Mouse (Mus musculus) T-helper 17 cell (primary cell): Measurements from ENCODE around the gene Slc17a7.
"Not testable (repeated sequence)": the region's sequence is repeated elsewhere in the genome, so short reads cannot be mapped to it uniquely, and the experiment has no call there.

ENCODE experiments used
- in situ Hi-C, 2 experiments: fragments of 300-600 bp; cut with MboI, MseI; formaldehyde crosslinking; loops; 1 replicate in 1 of 2; 2 replicates in 1 of 2; pipeline ENCODE4 v1.15.1; 2025; ENCODE audit warnings: high pct_unique_total_duplicates in 2 of 2

Slc17a7 gene

DNA sequence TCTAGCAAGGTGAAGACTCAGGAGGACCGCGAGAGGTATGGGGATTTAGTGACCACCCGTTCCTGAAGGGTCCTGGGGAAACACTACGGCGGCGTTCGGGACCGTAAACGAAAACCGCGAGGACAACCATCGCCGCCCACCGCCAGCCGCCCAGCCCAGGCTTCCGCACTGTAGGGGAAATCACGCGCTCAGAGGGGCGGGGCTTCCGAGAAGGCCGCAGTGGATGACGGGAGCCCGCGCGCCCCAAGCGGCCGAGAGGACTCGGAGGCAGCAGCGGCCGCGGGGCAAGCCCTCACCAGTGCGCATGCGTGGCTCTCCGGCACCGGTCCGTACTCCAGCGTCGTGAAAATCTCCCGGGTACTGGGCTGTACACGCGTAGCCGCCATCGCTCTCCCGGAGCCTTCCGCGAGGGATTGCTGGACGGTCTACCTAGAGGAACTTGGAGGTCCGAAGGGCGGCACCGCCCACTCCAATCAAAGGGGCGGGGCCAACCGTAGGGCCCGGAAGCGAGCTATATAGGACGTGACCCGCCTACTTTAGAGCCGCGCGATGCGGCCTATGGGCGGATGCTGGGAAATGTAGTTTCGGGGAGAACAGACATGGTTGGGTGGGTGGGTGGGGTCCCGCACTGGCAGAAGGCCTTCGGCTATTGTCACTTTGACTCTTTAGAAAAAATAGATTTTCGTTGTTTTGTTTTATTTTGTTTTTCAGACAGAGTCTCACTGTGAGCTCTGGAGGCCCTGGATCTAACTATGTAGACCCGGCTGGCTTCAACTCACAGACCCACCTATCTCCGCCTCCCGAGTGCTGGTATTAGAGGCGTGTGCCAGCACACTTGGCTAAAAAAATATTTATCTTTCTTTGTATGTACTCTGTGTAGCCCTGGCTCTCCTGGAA lies 9.4 kb upstream of the Slc17a7 start, which contains the start of the genes Pih1d1 and Aldh16a1:
Gene Pih1d1, plus strand, starts transcription at position 208 of the 897 bp plus-strand sequence.
Gene Aldh16a1, minus strand, starts transcription at position 489 of the 897 bp plus-strand sequence.
- in situ Hi-C loops: no loop called here

DNA sequence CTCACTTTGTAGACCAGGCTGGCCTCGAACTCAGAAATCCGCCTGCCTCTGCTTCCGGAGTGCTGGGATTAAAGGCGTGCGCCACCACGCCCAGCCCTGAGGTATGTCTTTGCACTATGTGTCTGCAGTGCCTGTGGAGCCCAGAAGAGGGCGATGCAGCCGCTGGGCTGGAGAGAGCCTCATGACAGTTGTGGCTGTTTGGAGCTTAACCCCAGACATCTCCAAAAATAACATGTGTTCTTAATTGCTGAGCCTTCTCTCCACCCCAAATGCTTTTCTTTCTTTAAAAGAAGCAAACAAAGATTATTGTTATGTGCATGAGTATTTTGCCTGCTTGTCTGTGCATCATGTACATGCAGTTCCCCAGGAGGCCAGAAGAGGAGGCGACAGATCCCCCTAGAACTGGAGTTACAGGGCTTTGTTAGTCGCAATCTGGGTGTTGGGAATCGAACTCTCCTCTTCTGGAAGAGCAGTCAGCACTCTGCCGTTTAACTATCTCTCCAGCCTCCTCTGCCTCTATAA lies 8.7 kb upstream of the Slc17a7 start:
- in situ Hi-C loops: no loop called here

DNA sequence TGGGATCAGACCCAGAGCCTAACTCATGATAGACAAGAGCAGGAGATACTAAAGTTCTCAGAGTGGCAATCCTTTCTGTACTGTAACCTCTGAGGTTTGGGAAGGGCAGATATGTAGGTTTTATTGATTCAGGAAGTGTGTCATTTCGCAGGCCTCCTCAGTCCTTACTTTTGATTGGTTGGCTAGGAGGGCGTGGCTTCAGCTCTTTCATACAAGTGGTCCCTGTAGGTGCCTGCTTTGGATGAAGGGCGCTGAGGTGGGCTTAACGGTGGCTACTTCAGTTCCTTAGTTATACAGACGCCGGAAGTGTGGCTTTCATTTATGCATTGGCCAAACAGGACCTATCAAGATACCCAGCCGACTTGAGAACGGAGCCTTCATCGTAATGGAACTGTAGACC lies 8.2 kb upstream of the Slc17a7 start:
- in situ Hi-C loops: no loop called here

DNA sequence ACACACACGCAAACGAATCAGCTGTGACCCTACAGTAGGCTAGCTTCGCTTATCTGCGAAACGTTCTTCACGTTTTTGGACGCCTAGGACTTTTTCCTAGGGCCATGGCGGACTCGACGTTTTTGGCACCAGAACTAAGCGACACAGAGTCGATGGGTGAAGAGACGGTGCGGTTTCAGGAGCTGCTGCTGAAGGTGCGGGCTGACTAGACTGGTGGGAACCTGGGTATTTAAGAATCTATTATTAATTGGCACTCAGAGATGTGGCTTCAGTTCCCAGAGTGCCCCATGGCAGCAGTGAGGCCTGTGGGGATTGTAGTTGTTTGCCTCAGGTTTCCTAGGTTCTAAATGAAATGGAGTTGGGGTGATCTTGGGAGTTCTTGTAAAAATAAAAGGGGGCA lies 7.5 kb upstream of the Slc17a7 start:
- in situ Hi-C loops: no loop called here

DNA sequence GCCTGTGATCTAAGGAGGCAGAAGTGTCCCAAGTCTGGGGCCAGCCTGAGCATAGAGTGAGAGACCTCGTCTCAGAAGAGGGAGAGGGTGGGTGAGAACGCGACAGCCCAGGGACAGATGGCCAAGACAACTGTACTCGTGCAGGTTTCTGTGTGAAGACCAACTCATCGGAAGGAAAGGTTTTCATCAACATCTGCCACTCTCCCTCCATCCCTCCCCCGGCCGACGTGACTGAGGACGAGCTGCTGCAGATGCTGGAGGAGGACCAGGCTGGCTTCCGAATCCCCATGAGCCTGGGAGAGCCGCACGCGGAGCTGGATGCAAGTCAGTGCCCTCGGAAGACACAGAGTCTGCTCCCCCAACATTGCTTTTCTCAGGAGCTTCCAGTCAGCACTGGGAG lies 6.3 kb upstream of the Slc17a7 start:
- in situ Hi-C loops: no loop called here

DNA sequence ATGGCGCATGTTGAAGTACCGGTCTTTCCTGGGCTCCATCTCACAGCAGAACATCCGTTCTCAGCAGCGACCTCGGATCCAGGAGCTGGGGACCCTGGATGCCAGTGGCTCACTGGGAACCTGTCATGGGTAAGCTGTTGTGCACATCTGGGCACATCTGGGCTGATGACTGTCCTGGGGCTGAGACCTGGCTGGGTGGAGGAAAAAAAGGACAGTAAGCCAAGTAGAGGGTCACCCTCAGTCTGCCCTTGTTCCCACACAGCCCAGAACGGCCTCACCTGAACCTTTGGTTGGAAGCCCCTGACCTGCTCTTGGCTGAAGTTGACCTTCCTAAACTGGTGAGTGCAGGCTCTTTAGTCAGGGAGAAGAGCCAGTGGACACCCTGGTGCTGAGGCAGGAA lies 4.8 kb upstream of the Slc17a7 start:
- in situ Hi-C loops: no loop called here

DNA sequence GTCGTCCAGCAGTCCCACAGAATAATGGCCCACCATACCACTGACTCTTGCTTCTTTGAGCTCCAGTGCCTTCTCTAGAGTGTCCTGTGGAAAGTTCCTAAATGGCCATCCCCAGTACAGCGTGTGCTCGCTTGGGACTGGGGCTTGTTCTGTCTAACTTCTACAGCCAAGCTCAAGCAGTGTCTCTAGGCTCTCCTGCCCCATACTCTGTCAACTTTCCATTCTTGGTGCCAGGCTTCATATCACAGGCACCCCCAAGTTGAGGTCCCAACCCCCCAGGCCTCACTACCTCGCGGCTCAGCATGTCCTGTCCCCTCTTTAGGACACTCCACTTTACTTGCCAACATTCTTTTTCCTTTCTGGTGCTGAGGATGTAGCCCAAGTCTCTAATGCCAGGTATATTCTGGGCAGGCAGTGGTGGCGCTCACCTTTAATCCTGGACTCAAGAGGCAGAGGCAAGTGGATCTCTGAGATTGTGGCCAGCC lies 3.4 kb upstream of the Slc17a7 start:
- in situ Hi-C loops: no loop called here

DNA sequence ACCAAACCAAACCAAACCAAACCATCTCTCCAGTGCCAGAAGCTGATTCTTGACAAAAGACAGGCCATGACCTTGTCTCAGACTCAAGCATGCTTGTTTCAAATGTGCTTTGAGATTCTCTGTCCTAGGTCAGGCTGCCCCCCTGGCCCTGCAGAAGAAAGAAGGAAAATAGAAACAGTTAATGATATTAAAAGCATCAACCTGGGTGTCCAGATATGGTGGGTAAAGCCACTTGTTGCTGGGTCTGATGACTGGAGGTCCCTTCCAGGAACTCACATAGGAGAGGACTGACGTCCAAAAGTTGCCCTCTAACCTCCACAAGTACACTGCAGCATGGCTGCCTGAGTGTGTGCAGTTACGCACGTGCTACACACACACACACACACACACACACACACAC lies 2.9 kb upstream of the Slc17a7 start:
- in situ Hi-C loops: no loop called here

DNA sequence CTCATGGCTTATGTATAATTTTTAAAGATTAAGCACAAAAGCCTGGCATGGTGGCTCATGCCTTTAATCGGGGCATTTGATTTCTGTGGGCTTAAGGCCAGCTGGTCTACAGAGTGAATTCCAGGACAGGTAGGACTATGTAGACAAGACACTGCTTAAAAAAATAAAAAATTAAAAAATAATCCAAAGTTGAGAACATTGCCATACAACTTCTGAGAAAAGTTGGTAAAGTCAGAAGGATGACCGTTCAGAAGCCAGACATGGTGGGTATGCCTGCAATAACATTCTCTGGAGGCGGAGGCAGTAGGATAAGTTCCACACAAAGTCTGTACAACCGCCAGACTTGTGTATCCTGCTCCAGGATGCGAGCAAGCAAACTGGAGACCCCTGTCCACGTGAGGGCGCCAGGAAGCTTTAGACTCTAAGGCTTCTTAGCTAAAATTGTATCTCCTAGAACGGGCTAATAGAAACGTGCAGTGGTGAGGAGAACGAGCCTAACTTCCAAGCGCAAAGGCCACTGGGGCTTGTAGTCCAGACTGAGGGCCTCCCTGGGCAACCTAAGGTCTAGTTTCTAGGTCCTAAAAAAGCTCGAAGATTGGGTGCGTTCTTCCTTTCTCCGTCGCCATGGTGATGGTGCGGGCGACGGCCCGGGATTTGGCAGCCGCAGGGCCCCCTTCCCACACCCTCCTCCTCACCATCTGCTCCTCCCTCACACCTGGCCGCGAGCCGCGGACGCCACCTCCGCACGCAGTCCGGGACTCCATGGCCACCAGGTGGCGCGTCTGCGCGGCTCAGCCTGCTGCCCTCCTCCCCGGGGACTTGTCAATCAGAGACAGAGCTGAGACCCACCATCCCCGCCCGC lies 1.9 kb upstream of the Slc17a7 start:
- in situ Hi-C loops: no loop called here

DNA sequence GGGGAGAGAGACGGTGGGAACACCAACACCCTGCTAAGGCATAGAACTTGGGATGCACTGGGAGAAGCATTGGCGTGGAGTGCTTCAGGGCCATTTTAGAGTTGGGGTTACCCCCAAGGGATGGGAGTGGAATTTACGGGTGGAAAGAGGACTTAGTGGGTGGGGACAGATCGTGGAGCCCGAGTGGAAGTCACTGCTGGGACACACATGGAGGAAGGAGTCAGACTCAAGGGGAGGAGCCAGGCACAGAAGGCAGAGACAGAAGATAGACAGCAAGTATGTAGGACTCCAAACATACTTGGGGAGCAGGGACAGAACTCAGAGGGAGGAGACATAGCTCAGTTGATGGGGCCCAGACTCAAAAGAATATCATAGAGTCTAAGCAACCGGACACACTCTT lies 1.2 kb upstream of the Slc17a7 start:
- in situ Hi-C loops: no loop called here

DNA sequence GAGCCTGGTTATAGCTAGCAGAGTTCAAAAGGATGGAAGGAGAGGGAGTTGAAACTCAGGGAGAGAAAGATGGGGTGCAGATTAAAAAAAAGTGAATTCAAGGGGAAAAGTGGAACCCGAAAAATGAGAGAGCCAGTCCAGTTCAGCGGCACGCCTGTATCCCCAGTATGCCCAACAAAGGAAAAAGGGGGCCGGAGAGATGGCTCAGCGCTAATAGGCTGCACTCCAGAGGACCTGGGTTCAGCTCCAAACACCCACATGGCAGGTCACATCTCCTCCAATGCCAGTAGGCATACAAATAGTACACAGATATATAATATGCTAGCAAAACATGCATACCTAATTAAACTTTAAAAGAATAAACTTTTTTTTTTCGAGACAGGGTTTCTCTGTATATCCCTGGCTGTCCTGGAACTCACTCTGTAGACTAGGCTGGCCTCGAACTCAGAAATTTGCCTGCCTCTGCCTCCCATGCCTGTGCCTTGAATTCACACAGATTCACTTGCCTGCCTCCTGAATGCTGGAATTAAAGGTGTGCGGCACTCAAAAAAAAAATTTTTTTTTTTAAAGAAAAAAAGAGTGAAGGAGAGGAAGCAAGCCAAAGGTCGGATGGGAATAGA lies 643 bp upstream of the Slc17a7 start:
- in situ Hi-C loops: no loop called here

DNA sequence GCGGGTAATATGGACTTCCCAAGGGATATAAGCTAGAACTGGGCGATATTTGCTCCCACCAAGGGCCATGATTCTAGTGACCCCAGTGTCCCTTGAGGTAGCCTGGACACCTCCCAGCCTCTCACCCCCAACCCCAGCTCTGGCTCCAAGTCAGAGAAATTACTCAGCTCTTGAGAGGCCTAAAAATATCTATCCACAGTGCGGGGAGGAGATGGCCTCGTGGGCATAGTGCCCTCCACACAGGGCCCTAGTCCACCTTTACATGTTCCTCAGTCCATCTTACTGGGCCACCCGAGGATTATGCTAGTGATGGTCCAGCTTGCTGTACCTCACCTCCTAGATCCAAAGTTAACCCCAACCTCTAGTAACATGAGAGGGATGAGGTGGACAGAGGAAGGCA lies 1.1 kb downstream of the Slc17a7 start:
- in situ Hi-C loops: no loop called here

DNA sequence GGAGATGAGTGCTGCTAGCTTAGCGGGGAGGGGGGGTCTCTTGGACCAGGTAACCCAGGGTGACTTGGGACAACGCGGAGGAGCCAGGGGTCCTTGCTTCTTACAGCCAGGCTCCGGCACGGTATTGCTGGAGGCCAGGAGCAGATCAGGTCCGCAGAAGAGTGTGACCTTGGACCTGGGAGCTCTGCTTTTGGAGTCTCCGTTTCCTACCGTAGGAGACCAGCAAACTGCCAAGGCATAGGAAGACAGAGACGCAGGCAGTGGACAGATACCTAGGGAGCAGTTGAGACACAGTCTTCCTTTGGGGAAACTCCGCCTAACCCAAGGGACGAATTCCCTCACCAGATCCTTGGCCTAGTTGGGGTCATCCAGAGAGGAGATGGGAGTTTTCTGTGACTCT lies 2.0 kb downstream of the Slc17a7 start:
- in situ Hi-C loops: no loop called here

DNA sequence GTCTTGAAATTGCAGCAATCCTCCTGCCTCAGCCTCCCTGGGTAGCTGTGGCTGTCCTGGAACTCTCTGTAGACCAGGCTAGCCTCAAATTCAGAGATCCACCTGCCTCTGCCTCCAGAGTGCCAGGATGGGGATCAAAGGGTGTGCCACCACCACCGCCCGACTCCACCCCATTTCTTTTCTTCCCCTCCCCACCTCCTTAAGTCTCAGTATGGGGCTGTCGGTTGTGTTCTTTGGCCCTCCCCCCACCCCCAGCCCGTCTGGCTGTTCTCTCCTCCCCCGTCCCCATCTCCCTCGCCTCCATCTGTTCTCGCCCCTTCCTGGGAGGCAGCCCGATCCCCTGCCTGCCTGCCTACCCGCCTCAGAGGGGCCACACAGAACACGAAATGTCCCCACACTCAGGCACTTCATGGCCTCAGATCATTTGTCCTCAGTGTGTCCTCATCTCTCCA lies 3.2 kb downstream of the Slc17a7 start:
- in situ Hi-C loops: no loop called here

DNA sequence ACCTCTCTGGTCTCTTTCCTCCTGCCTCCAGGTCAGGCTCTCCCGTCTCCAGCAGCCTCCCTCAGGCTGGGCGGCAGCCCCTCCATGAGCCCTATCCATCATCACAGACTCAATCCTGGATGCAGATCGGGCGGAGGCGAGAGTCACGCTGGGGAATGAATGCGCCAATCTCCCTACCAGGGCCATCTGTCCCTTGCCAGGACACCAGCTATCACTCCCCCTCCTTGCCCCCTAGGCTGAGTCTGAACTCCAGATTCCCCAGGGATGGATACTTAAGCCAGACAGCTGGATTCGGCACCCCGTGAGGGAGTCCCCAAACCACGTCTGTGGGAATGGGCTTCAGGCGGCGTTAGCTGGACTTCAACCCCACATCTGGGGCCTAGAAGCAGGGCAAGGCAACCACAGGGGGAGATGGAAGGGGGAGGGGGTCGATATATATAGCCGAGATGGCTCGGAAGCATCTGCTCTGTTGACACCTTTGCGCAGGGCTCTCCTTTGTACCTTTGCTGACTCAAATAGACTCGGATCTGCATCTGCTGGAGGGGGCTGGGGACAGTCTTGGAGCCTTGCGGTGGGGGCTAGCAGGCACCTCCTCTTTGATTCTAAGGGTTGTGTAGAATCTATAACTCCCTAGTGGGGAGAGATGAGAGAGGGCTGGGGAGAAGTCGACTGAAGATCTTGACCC lies 4.2 kb downstream of the Slc17a7 start:
- in situ Hi-C loops: no loop called here

DNA sequence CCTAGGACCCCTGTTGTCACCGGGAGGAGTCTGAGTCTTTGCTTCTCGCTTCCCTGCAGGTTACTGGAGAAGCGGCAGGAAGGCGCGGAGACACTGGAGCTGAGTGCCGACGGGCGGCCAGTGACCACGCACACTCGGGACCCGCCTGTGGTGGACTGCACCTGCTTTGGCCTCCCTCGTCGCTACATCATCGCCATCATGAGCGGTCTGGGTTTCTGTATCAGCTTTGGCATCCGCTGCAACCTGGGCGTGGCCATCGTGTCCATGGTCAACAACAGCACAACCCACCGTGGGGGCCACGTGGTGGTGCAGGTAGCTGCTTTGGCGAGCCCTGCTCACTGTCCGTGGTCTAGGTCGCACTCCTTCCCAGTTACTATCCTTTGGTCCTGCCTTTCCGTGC lies 4.9 kb downstream of the Slc17a7 start:
- in situ Hi-C loops: no loop called here

DNA sequence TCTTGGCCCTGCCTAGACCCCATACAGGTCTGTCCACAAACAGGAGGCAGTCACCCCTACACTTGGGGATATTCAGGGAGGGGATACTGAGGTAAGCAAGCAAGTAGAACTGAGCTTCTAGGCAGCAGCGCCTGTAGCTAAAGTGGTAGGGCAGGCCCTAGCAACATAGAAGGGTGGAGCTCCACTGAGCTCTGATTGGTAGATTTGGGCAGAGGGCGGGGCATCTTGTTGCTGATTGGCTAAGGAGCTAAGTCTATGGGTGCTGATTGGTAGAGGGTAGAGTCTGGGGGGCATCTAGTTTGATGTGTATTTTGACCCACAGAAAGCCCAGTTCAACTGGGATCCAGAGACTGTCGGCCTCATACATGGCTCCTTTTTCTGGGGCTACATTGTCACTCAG lies 5.7 kb downstream of the Slc17a7 start:
- in situ Hi-C loops: no loop called here

DNA sequence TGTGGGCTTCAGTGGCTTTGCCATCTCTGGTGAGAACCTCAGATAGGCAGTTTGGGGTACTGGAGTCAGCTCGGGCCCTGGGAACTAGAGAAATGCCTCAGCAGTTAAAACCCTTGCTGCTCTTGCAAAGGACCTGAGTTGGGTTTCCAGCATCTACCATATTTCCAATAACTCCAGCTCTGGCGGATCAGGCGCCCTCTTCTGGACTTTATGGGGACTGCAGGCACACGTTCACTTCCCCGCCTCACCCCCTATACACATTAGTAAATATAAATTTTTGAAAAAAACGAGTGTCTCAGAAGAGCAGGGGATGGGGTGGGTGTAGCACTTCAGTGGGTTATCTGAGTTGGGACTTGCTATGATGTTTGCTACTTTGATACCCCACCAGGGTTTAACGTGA lies 9.2 kb downstream of the Slc17a7 start:
- in situ Hi-C loops: no loop called here

DNA sequence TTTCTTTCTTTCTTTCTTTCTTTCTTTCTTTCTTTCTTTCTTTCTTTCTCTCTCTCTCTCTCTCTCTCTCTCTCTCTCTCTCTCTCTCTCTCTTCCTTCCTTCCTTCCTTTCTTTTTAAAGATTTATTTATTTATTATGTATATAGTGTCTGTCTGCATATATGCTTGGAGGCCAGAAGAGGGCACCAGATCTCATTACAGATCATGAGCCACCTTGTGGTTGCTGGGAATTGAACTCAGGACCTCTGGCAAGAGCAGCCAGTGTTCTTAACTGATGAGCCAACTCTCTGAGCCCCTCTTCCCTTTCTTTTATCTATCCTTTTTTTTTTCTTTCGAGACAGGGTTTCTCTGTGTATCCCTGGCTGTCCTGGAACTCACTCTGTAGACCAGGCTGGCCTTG lies 10.0 kb downstream of the Slc17a7 start:
- in situ Hi-C loops: not testable (repeated sequence)

DNA sequence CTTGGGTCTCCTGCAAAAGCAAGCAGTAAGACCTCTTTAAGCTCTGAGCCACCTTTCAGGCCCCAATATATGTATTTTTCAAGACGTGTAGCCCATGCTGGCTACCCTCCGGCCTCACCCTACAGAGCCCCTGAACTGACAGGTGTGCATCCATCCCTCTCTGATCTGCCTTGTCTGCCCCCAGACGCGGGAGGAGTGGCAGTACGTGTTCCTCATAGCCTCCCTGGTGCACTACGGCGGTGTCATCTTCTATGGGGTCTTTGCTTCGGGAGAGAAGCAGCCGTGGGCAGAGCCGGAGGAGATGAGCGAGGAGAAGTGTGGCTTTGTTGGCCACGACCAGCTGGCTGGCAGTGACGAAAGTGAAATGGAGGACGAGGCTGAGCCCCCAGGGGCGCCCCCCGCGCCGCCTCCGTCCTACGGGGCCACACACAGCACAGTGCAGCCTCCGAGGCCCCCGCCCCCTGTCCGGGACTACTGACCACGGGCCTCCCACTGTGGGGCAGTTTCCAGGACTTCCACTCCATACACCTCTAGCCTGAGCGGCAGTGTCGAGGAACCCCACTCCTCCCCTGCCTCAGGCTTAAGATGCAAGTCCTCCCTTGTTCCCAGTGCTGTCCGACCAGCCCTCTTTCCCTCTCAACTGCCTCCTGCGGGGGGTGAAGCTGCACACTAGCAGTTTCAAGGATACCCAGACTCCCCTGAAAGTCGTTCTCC lies 11.0 kb downstream of the Slc17a7 start:
- in situ Hi-C loops: no loop called here
